Mouse (Mus musculus): ENCODE data around the gene Shcbp1.
A peak's percentile ranks its signal among the peaks of the same experiment; 100 is the strongest.
"Not testable (repeated sequence)": the region's sequence is repeated elsewhere in the genome, so short reads cannot be mapped to it uniquely, and the experiment has no call there.

Gene Shcbp1

GRCm38 (mm10) chr8:4779254-4780055 is at the start of gene Shcbp1:
TSS of gene Shcbp1 (minus strand) at chr8:4779567.
- DNase-seq (ENCODE audit: low spot score in 2 of 2), result peak; percentile 74 to 94

- DNase-seq (ENCODE audit: low spot score in 2 of 2), result no peak
Measured at GRCm38 (mm10) chr8:4808831-4809230, 29.5 kb upstream of the Shcbp1 start.

- DNase-seq (ENCODE audit: low spot score in 2 of 2), result peak in 1 of 2 experiments; percentile 52
Measured at GRCm38 (mm10) chr8:4800524-4801122, 21.3 kb upstream of the Shcbp1 start.

- DNase-seq (ENCODE audit: low spot score in 2 of 2), result no peak
Measured at GRCm38 (mm10) chr8:4778266-4778665, 1.1 kb downstream of the Shcbp1 start.

- DNase-seq (ENCODE audit: low spot score in 2 of 2), result peak; percentile 4 to 75
Measured at GRCm38 (mm10) chr8:4764751-4765150, 14.6 kb downstream of the Shcbp1 start.

GRCm38 (mm10) chr8:4753048-4753447 is 26.3 kb downstream of the Shcbp1 start:
- DNase-seq (ENCODE audit: low spot score in 2 of 2), result no peak

- DNase-seq (ENCODE audit: low spot score in 2 of 2), result no peak
Measured at GRCm38 (mm10) chr8:4730942-4731341, 48.4 kb downstream of the Shcbp1 start.

GRCm38 (mm10) chr8:4715546-4715945 is 63.8 kb downstream of the Shcbp1 start:
- DNase-seq (ENCODE audit: low spot score in 2 of 2), result no peak

- DNase-seq (ENCODE audit: low spot score in 2 of 2), result not testable (repeated sequence)
Measured at GRCm38 (mm10) chr8:4708346-4708745, 71.0 kb downstream of the Shcbp1 start.

- DNase-seq (ENCODE audit: low spot score in 2 of 2), result not testable (repeated sequence)
Measured at GRCm38 (mm10) chr8:4707916-4708315, 71.5 kb downstream of the Shcbp1 start.

- DNase-seq (ENCODE audit: low spot score in 2 of 2), result no peak
Measured at GRCm38 (mm10) chr8:4691634-4692033, 87.7 kb downstream of the Shcbp1 start.
